Mouse (Mus musculus) liver, embryonic 14.5 days (tissue): Measurements from ENCODE around the gene Tor4a.

Experiments
- CTCF ChIP-seq: IDR thresholded peaks from 2 replicates; pipeline ENCODE4 v1.5.1; 2016; ENCODE audit warnings: antibody characterized with exemption, low read depth, control low read depth
- EP300 ChIP-seq: IDR thresholded peaks from 2 replicates; pipeline ENCODE4 v1.6.1; 2016; ENCODE audit warnings: antibody characterized with exemption, low read depth

DNA sequence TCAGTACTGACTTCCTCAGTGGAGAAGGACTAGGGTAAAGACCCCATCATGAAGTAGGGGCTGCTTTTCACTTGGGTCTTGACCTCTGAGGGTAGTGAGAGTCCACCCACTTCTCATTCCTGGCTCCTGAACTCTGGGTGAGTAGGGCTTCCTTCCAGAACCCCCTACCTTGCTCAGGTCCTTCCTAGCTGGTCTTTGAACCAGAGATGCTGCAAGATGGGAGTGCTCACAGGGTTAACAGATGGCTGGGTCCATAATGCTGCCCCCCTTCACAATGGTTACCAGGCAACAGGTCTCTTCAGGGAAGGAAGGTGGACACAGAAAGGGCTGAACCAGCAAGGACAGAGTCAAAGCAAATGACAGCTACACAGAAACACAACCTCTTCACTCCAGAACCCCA lies 21.8 kb upstream of the Tor4a start, which contains the start of gene Fam166a:
- TF ChIP-seq CTCF = no peak
- TF ChIP-seq EP300 = no peak
